Mouse (Mus musculus) right cerebral cortex, postnatal 25 days (tissue): ENCODE results near the gene Gm48552.

Experiments used
- DNase-seq: peaks from one replicate; pipeline ENCODE4 v3.0.0; 2022

Gm48552 gene

GRCm38 (mm10) chr10:81389373-81389772, 568 bp downstream of the Gm48552 start:
- no peak for DNase-seq

- DNase-seq = peak; percentile 63
These were observed 1.2 kb downstream of the Gm48552 start for GRCm38 (mm10) chr10:81389801-81390677.

GRCm38 (mm10) chr10:81390678-81390965, 1.8 kb downstream of the Gm48552 start:
- no peak for DNase-seq

- DNase-seq = no peak
These were observed 3.5 kb downstream of the Gm48552 start for GRCm38 (mm10) chr10:81392270-81392669.

- no peak for DNase-seq
These were observed 4.0 kb downstream of the Gm48552 start, which contains the start of gene Smim24 for GRCm38 (mm10) chr10:81392781-81393185. Gene Smim24 (plus strand): TSS chr10:81393051.

- DNase-seq = no peak
These were observed 4.8 kb downstream of the Gm48552 start for GRCm38 (mm10) chr10:81393456-81394063.

- DNase-seq = no peak
These were observed 6.3 kb downstream of the Gm48552 start for GRCm38 (mm10) chr10:81395127-81395526.

- DNase-seq = no peak
These were observed 7.1 kb downstream of the Gm48552 start for GRCm38 (mm10) chr10:81395865-81396264.

- DNase-seq = no peak
These were observed 7.9 kb downstream of the Gm48552 start for GRCm38 (mm10) chr10:81396749-81397148.

- no peak for DNase-seq
These were observed 10.5 kb downstream of the Gm48552 start for GRCm38 (mm10) chr10:81399296-81399695.

- no peak for DNase-seq
These were observed 11.0 kb downstream of the Gm48552 start for GRCm38 (mm10) chr10:81399798-81400308.

GRCm38 (mm10) chr10:81400371-81401204, 11.8 kb downstream of the Gm48552 start:
- no peak for DNase-seq

- no peak for DNase-seq
These were observed 12.4 kb downstream of the Gm48552 start for GRCm38 (mm10) chr10:81401205-81401520.

GRCm38 (mm10) chr10:81401521-81402226, 12.9 kb downstream of the Gm48552 start:
- no peak for DNase-seq

GRCm38 (mm10) chr10:81402227-81402765, 13.5 kb downstream of the Gm48552 start:
- no peak for DNase-seq

- no peak for DNase-seq
These were observed 14.7 kb downstream of the Gm48552 start for GRCm38 (mm10) chr10:81403511-81403910.

GRCm38 (mm10) chr10:81404082-81404481, 15.3 kb downstream of the Gm48552 start:
- no peak for DNase-seq

- DNase-seq = no peak
These were observed 15.9 kb downstream of the Gm48552 start for GRCm38 (mm10) chr10:81404720-81405119.

- no peak for DNase-seq
These were observed 16.9 kb downstream of the Gm48552 start for GRCm38 (mm10) chr10:81405588-81406201.

- DNase-seq = no peak
These were observed 18.0 kb downstream of the Gm48552 start for GRCm38 (mm10) chr10:81406504-81407440.
